ENCODE assay signal across 20 mouse cellular contexts in genomic region chr8:33139850-33140249, GRCm38 (mm10).
"Had no signal": no experiment of that assay in that cellular context is flagged by ENCODE, and none has a peak within 500 bp of the region (broad histone marks: within the 10 kb centered on the region; RNA-seq: fewer than 3 reads in every experiment).

No protein-coding gene starts in this region.

- H3K4me3 ChIP-seq: liver, embryonic 15.5 days; lung, embryonic 15.5 days; megakaryocyte, embryonic 14.5 days; midbrain, embryonic 13.5 days; midbrain, embryonic 15.5 days had no signal

- DNase-seq: liver, postnatal 0 days; lung, adult 2 months; lung, postnatal 14 days; lung, postnatal 36 days; retina, postnatal 1 day; right cerebral cortex, adult 18-20 months; right cerebral cortex, postnatal 25 days; right cerebral cortex, postnatal 4 days; spleen, adult 18-20 months; thymus, adult 18-20 months; thymus, postnatal 14 days; thymus, postnatal 36 days had no signal

- H3K27ac ChIP-seq: liver, embryonic 15.5 days; lung, embryonic 15.5 days; macrophage; midbrain, embryonic 13.5 days; midbrain, embryonic 15.5 days had no signal

- H3K9ac ChIP-seq: liver, embryonic 15.5 days; liver, postnatal 0 days; lung, embryonic 15.5 days; midbrain, embryonic 13.5 days; midbrain, embryonic 15.5 days had no signal

- ATAC-seq: liver, postnatal 0 days; lung, postnatal 0 days; midbrain, embryonic 13.5 days; midbrain, embryonic 15.5 days had no signal

- H3K36me3 ChIP-seq: liver, embryonic 15.5 days; lung, embryonic 15.5 days; midbrain, embryonic 13.5 days; midbrain, embryonic 15.5 days had no signal

- H3K4me1 ChIP-seq: liver, embryonic 15.5 days; lung, embryonic 15.5 days; megakaryocyte, embryonic 14.5 days; midbrain, embryonic 13.5 days; midbrain, embryonic 15.5 days had no signal

- H3K4me2 ChIP-seq: liver, embryonic 15.5 days; lung, embryonic 15.5 days; midbrain, embryonic 11.5 days; midbrain, embryonic 13.5 days; midbrain, embryonic 15.5 days had no signal

- H3K9me3 ChIP-seq: liver, embryonic 15.5 days; lung, embryonic 15.5 days; megakaryocyte, embryonic 14.5 days; midbrain, embryonic 13.5 days; midbrain, embryonic 15.5 days had no signal

- H3K27me3 ChIP-seq: liver, embryonic 15.5 days; lung, embryonic 15.5 days; megakaryocyte, embryonic 14.5 days; midbrain, embryonic 13.5 days; midbrain, embryonic 15.5 days had no signal
